9 mouse cellular contexts compared by ENCODE assay signal in genomic region chr1:40117565-40117964, GRCm38 (mm10). TPM values are rescaled to one million over a fixed set of nuclear protein-coding genes. Genes with fewer than 3 reads are reported as not detected.
DNase-seq lines count a peak whose midpoint lies in the region; ATAC-seq and TF ChIP-seq lines count a peak whose summit lies in the region.
"Had no signal": no experiment of that assay in that cellular context is flagged by ENCODE, and none has a peak within 500 bp of the region (broad histone marks: within the 10 kb centered on the region; RNA-seq: fewer than 3 reads in every experiment).

No protein-coding gene starts in this region.

- WGBS in liver, embryonic 13.5 days (ENCODE audit: insufficient replicate concordance), result 67% methylated on average over 9 of the region's 10 CpGs

- H3K4me3 ChIP-seq in gastrocnemius, adult 2 months, result no peak overlapping the region
- H3K4me3 ChIP-seq in liver, embryonic 13.5 days (replicated peaks), result no peak overlapping the region
- H3K4me3 ChIP-seq: heart, embryonic 13.5 days had no signal

- no peaks in the 10 kb centered on the region for H3K4me1 ChIP-seq in liver, embryonic 13.5 days (replicated peaks)

- intact Hi-C loops in gastrocnemius, adult 2 months (cut with DNase I), result loop anchor here (2.0 to 5.0 kb wide), 2 partner anchors 117 to 540 kb away; no protein-coding TSS in a partner anchor
- intact Hi-C loops in heart, postnatal 36 days (cut with DNase I), result loop anchor here (1.0 to 2.0 kb wide), 3 partner anchors 105 to 173 kb away; no protein-coding TSS in a partner anchor
- intact Hi-C loops in left cerebral cortex, postnatal 10 days (cut with DNase I), result loop anchor here (2.0 kb wide), 1 partner anchor 261 kb away; no protein-coding TSS in a partner anchor
- intact Hi-C loops in left cerebral cortex, postnatal 14 days (cut with DNase I), result loop anchor here (10.0 kb wide), 1 partner anchor 137 kb away; no protein-coding TSS in a partner anchor

- H3K9me3 ChIP-seq in liver, embryonic 13.5 days (replicated peaks), result no peaks in the 10 kb centered on the region
- H3K9me3 ChIP-seq: heart, embryonic 13.5 days had no signal

- no peak overlapping the region for H3K27ac ChIP-seq in gastrocnemius, adult 2 months
- H3K27ac ChIP-seq in liver, embryonic 13.5 days, result no peak overlapping the region
- H3K27ac ChIP-seq: heart, embryonic 13.5 days had no signal

- H3K4me2 ChIP-seq in liver, embryonic 13.5 days, result no peak overlapping the region
- H3K4me2 ChIP-seq: heart, embryonic 13.5 days had no signal

- no peak overlapping the region for H3K9ac ChIP-seq in liver, embryonic 13.5 days
- H3K9ac ChIP-seq: heart, embryonic 13.5 days had no signal

- TF ChIP-seq CTCF in gastrocnemius, adult 2 months (IDR thresholded peaks at IDR 0.05), result no peak

- no peaks in the 10 kb centered on the region for H3K36me3 ChIP-seq in liver, embryonic 13.5 days
- H3K36me3 ChIP-seq: heart, embryonic 13.5 days had no signal

- H3K27me3 ChIP-seq in liver, embryonic 13.5 days, result no peaks in the 10 kb centered on the region
- H3K27me3 ChIP-seq: heart, embryonic 13.5 days had no signal

- DNase-seq in gastrocnemius, adult 2 months, result peak; percentile 38
- DNase-seq in gastrocnemius, postnatal 10 days, result no peak
- peak; percentile 66 for DNase-seq in embryo, embryonic 10 days (ENCODE audit: low spot score)
- peak; percentile 37 to 53 for DNase-seq in heart, postnatal 36 days
- DNase-seq in liver, embryonic 13.5 days, result no peak
- DNase-seq in frontal cortex, postnatal 10 days (ENCODE audit: low spot score in 2 of 2), result no peak
- DNase-seq in left cerebral cortex, postnatal 10 days (ENCODE audit: extremely low spot score in 1 of 2, low spot score in 2 of 2), result no peak
- no peak for DNase-seq in left cerebral cortex, postnatal 14 days (ENCODE audit: low spot score in 2 of 2)

- ATAC-seq in liver, embryonic 13.5 days (ENCODE audit: low read depth), result peak; percentile 15; the same call in 1 of the 2 replicates

RNA-seq across cellular contexts. Expression of gene Il1r2, which starts 43.7 kb away (rescaled TPM):
- under 1 TPM in 1 of 2 experiments, not detected in 1; 0.99 TPM for total RNA-seq in gastrocnemius, adult 2 months (2021)
- under 1 TPM in 1 of 2 experiments, not detected in 1; 0.25 TPM for total RNA-seq in gastrocnemius, postnatal 10 days (2021)
- not detected for total RNA-seq in heart, postnatal 36 days (2021)
- 0.54 and 0.73 TPM in 2 replicates for polyA plus RNA-seq in liver, embryonic 13.5 days (2015; fragmentation: Nextera tagmentation; extraction: Ambion mirVana)
- under 1 TPM in 1 of 2 experiments, not detected in 1; 0.43 TPM for total RNA-seq in left cerebral cortex, postnatal 10 days (2021)
- total RNA-seq in left cerebral cortex, postnatal 14 days (2021), result under 1 TPM in 1 of 2 experiments, not detected in 1; 0.76 TPM

Comparison
In these comparisons a context has a peak if more than half of its experiments do, and no peak if none do; other contexts are left out.
1. DNase-seq: peak in gastrocnemius, adult 2 months (single experiment), embryo, embryonic 10 days (single experiment) and heart, postnatal 36 days (2 of 2); none in gastrocnemius, postnatal 10 days (single experiment), liver, embryonic 13.5 days (single experiment), frontal cortex, postnatal 10 days (0 of 2), left cerebral cortex, postnatal 10 days (0 of 2) and left cerebral cortex, postnatal 14 days (0 of 2).